Mouse (Mus musculus): ENCODE results near the gene Pam.

- TF ChIP-seq CTCF (IDR thresholded peaks at IDR 0.05; ENCODE audit: borderline replicate concordance, control insufficient read depth, extremely low read depth, insufficient read depth, low read length, poor library complexity): no peak
- TF ChIP-seq POLR2A (IDR thresholded peaks at IDR 0.05; ENCODE audit: control insufficient read depth, extremely low read depth, insufficient read depth, low read length, poor library complexity): no peak
Measured at GRCm38 (mm10) chr1:97822203-97822602, 273.2 kb downstream of the Pam start.

Data from thymus, adult 2 months (tissue).